13 mouse cellular contexts compared by ENCODE assay signal in the genomic region with DNA sequence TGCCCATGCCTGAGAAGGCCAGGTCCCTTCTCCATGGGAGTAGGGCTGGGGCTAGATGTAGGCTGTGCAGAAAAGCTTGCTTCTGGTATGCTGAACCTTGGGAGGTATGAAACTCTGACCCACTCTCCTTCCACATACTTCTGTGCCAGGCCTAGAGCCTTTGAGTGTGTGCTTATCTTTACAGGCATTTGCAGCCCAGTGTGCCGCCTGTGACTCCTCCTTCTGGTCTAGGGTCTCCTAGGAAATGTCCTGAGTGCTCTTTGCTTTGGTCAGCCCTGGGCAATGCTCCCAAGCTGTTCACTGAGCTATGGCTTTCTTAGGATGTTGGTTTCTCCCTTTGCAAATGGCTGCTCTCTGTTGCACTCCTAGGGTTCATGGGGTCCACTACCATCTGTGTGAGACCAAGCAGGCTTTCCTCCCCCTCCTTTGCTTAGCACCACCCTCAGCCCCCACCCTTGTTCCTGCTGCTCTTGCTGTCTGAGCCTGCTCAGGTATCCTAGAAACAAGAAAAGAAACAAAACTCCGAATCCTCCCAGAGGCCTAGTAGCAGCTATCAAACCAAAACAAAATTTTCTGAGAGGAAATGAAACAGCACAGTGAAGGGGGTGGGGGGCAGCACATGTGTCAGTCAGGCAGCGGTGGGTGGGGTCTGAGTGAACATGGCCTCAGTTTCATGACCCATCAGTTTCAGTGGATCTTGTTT. TPM values are rescaled to one million over a fixed set of nuclear protein-coding genes. Genes with fewer than 3 reads are reported as not detected.
DNase-seq lines count a peak whose midpoint lies in the region; ATAC-seq lines count a peak whose summit lies in the region.
"Had no signal": no experiment of that assay in that cellular context is flagged by ENCODE, and none has a peak within 500 bp of the region (broad histone marks: within the 10 kb centered on the region; RNA-seq: fewer than 3 reads in every experiment).

No protein-coding gene starts in this region.

- no peak overlapping the region for H3K4me2 ChIP-seq in kidney, embryonic 15.5 days
- H3K4me2 ChIP-seq in neural tube, embryonic 15.5 days, result no peak overlapping the region
- H3K4me2 ChIP-seq: neural tube, embryonic 12.5 days had no signal

- WGBS in kidney, embryonic 15.5 days, result 50% methylated on average over 3 of the region's 3 CpGs
- WGBS in neural tube, embryonic 15.5 days, result 80% methylated on average over 3 of the region's 3 CpGs

- H3K36me3 ChIP-seq in kidney, embryonic 15.5 days, result peaks cover 15% of the 10 kb centered on the region
- peaks cover 25% of the 10 kb centered on the region for H3K36me3 ChIP-seq in neural tube, embryonic 15.5 days

- H3K4me3 ChIP-seq in kidney, embryonic 15.5 days (replicated peaks), result no peak overlapping the region
- no peak overlapping the region for H3K4me3 ChIP-seq in neural tube, embryonic 15.5 days (replicated peaks)
- H3K4me3 ChIP-seq: gastrocnemius, adult 2 months; neural tube, embryonic 12.5 days had no signal

- peak; percentile 28 for DNase-seq in adrenal gland, postnatal 14 days
- no peak for DNase-seq in adrenal gland, adult 8-10 months
- no peak for DNase-seq in kidney, adult 18-20 months
- peak; percentile 39 to 61 for DNase-seq in kidney, postnatal 4 days
- peak; percentile 80 for DNase-seq in lung, postnatal 36 days
- no peak for DNase-seq in thymus, postnatal 14 days
- DNase-seq: gastrocnemius, adult 2 months; layer of hippocampus, adult 9-11 months; right cerebral cortex, postnatal 25 days had no signal

- no peaks in the 10 kb centered on the region for H3K9me3 ChIP-seq in kidney, embryonic 15.5 days (replicated peaks)
- H3K9me3 ChIP-seq in neural tube, embryonic 15.5 days (replicated peaks), result no peaks in the 10 kb centered on the region
- H3K9me3 ChIP-seq: neural tube, embryonic 12.5 days had no signal

- no peak overlapping the region for H3K9ac ChIP-seq in kidney, embryonic 15.5 days
- H3K9ac ChIP-seq in neural tube, embryonic 15.5 days (replicated peaks), result no peak overlapping the region
- H3K9ac ChIP-seq: neural tube, embryonic 12.5 days had no signal

- peaks cover 32% of the 10 kb centered on the region for H3K4me1 ChIP-seq in kidney, embryonic 15.5 days
- H3K4me1 ChIP-seq in neural tube, embryonic 15.5 days, result peaks cover 12% of the 10 kb centered on the region; the same call in 1 of the 2 replicates
- H3K4me1 ChIP-seq: neural tube, embryonic 12.5 days had no signal

- 0 out of 2 replicates have a peak, but pooled peaks have one; percentile 46 for ATAC-seq in kidney, embryonic 15.5 days (replicated peaks; ENCODE audit: low FRiP score)
- ATAC-seq in neural tube, embryonic 15.5 days (ENCODE audit: low FRiP score), result no peak
- ATAC-seq: Patski had no signal

- H3K27me3 ChIP-seq in kidney, embryonic 15.5 days, result no peaks in the 10 kb centered on the region
- no peaks in the 10 kb centered on the region for H3K27me3 ChIP-seq in neural tube, embryonic 15.5 days (replicated peaks)
- H3K27me3 ChIP-seq: neural tube, embryonic 12.5 days; Patski had no signal

- H3K27ac ChIP-seq in kidney, embryonic 15.5 days, result peak overlapping the region; percentile 46
- no peak overlapping the region for H3K27ac ChIP-seq in neural tube, embryonic 15.5 days (replicated peaks)
- H3K27ac ChIP-seq: gastrocnemius, adult 2 months; neural tube, embryonic 12.5 days had no signal

RNA-seq across cellular contexts. Expression of gene Jmjd7, which starts 26.2 kb away (rescaled TPM):
- total RNA-seq in adrenal gland, postnatal 14 days (2021), result 8.3 and 12.1 TPM in 2 replicates
- 10 to 100 TPM in 2 of 4 experiments, 1 to 10 TPM in 2; 7.3 to 16.7 (median 10.8) TPM for total RNA-seq in adrenal gland, adult 8-10 months (2022)
- polyA plus RNA-seq in kidney, embryonic 15.5 days (2015; fragmentation: Nextera tagmentation; extraction: Ambion mirVana), result 19.4 and 21.9 TPM in 2 replicates
- 20.3 and 20.7 TPM in 2 replicates for polyA plus RNA-seq in neural tube, embryonic 15.5 days (2015; fragmentation: Nextera tagmentation; extraction: Ambion mirVana)

RNA-seq across cellular contexts. Expression of gene Gm28042, which starts 26.3 kb away (rescaled TPM):
- total RNA-seq in adrenal gland, postnatal 14 days (2021), result 0.85 and 1.2 TPM in 2 replicates
- total RNA-seq in adrenal gland, adult 8-10 months (2022), result 1 to 10 TPM in 2 of 4 experiments, under 1 TPM in 2; 0.78 to 1.6 (median 0.96) TPM
- polyA plus RNA-seq in kidney, embryonic 15.5 days (2015; fragmentation: Nextera tagmentation; extraction: Ambion mirVana), result 2.9 and 3.3 TPM in 2 replicates
- 4.4 and 5.1 TPM in 2 replicates for polyA plus RNA-seq in neural tube, embryonic 15.5 days (2015; fragmentation: Nextera tagmentation; extraction: Ambion mirVana)

RNA-seq across cellular contexts. Expression of gene Mapkbp1, which starts 28.5 kb away (rescaled TPM):
- 13.9 and 17.7 TPM in 2 replicates for total RNA-seq in adrenal gland, postnatal 14 days (2021)
- total RNA-seq in adrenal gland, adult 8-10 months (2022), result 10 to 100 TPM in 3 of 4 experiments, 1 to 10 TPM in 1; 9.1 to 22.4 (median 16.9) TPM
- polyA plus RNA-seq in kidney, embryonic 15.5 days (2015; fragmentation: Nextera tagmentation; extraction: Ambion mirVana), result 3.3 and 4.0 TPM in 2 replicates
- polyA plus RNA-seq in neural tube, embryonic 15.5 days (2015; fragmentation: Nextera tagmentation; extraction: Ambion mirVana), result 6.1 and 6.8 TPM in 2 replicates

RNA-seq across cellular contexts. Expression of gene Pla2g4b, which starts 32.2 kb away (rescaled TPM):
- 2.9 and 4.8 TPM in 2 replicates for total RNA-seq in adrenal gland, postnatal 14 days (2021)
- 1 to 10 TPM; 1.4 to 4.6 (median 3.8) TPM for total RNA-seq in adrenal gland, adult 8-10 months (2022)
- 1.8 and 2.6 TPM in 2 replicates for polyA plus RNA-seq in kidney, embryonic 15.5 days (2015; fragmentation: Nextera tagmentation; extraction: Ambion mirVana)
- polyA plus RNA-seq in neural tube, embryonic 15.5 days (2015; fragmentation: Nextera tagmentation; extraction: Ambion mirVana), result 2.4 and 2.8 TPM in 2 replicates

Comparison
In these comparisons a context has a peak if more than half of its experiments do, and no peak if none do; other contexts are left out.
1. DNase-seq: peak in adrenal gland, postnatal 14 days (single experiment), kidney, postnatal 4 days (2 of 2) and lung, postnatal 36 days (single experiment); none in adrenal gland, adult 8-10 months (single experiment), kidney, adult 18-20 months (single experiment) and thymus, postnatal 14 days (single experiment).